23 mouse cellular contexts compared by ENCODE assay signal in genomic region chr15:60814542-60814941, GRCm38 (mm10). TPM values are rescaled to one million over a fixed set of nuclear protein-coding genes. Genes with fewer than 3 reads are reported as not detected.
DNase-seq lines count a peak whose midpoint lies in the region; ATAC-seq lines count a peak whose summit lies in the region.
"Had no signal": no experiment of that assay in that cellular context is flagged by ENCODE, and none has a peak within 500 bp of the region (broad histone marks: within the 10 kb centered on the region; RNA-seq: fewer than 3 reads in every experiment).

No protein-coding gene starts in this region.

- no peaks in the 10 kb centered on the region for H3K27me3 ChIP-seq in hindbrain, embryonic 16.5 days (replicated peaks; ENCODE audit: control insufficient read depth, insufficient read depth, low read length)
- H3K27me3 ChIP-seq: CH12.LX; embryonic facial prominence, embryonic 12.5 days; forebrain, embryonic 13.5 days; forebrain, embryonic 15.5 days; Patski had no signal

- no peaks in the 10 kb centered on the region for H3K4me1 ChIP-seq in hindbrain, embryonic 16.5 days (ENCODE audit: control insufficient read depth, insufficient read depth, low read depth, low read length)
- H3K4me1 ChIP-seq: embryonic facial prominence, embryonic 12.5 days; forebrain, embryonic 15.5 days had no signal

- ATAC-seq in hindbrain, embryonic 16.5 days, result no peak
- ATAC-seq: activated CD4-positive, CD25-positive, alpha-beta regulatory T cell, adult 4 months; CD4-positive, CD25-positive, alpha-beta regulatory T cell, adult 4 months; forebrain, embryonic 13.5 days; forebrain, embryonic 15.5 days; forebrain, postnatal 0 days; Patski had no signal

- H3K9me3 ChIP-seq in hindbrain, embryonic 16.5 days (ENCODE audit: control insufficient read depth, low read length), result no peaks in the 10 kb centered on the region
- H3K9me3 ChIP-seq: embryonic facial prominence, embryonic 10.5 days; embryonic facial prominence, embryonic 12.5 days; forebrain, embryonic 13.5 days; forebrain, embryonic 15.5 days; G1E had no signal

- H3K27ac ChIP-seq in hindbrain, embryonic 16.5 days (ENCODE audit: low read depth, low read length), result no peak overlapping the region
- H3K27ac ChIP-seq: embryonic facial prominence, embryonic 10.5 days; embryonic facial prominence, embryonic 12.5 days; forebrain, embryonic 13.5 days; forebrain, embryonic 15.5 days had no signal

- H3K4me3 ChIP-seq in hindbrain, embryonic 16.5 days (ENCODE audit: low read length), result no peak overlapping the region
- H3K4me3 ChIP-seq: embryonic facial prominence, embryonic 10.5 days; embryonic facial prominence, embryonic 12.5 days; forebrain, embryonic 13.5 days; forebrain, embryonic 15.5 days had no signal

- 89% methylated on average over 3 of the region's 3 CpGs for WGBS in hindbrain, embryonic 16.5 days

- DNase-seq in heart, adult 11 months, result peak; percentile 68
- no peak for DNase-seq in heart, postnatal 4 days
- DNase-seq in 416B (ENCODE audit: low read depth), result peak; percentile 33
- DNase-seq in brain, adult 2 months (ENCODE audit: low read depth, low spot score), result peak; percentile 33
- DNase-seq: adrenal gland, adult 8-10 months; adrenal gland, postnatal 14 days; adrenal gland, postnatal 36 days; cerebellum, adult 11 months; cerebellum, adult 18-20 months; cerebellum, adult 8-10 months; cerebellum, adult 9-11 months; cerebellum, postnatal 25 days; forebrain, postnatal 0 days had no signal

- no peak overlapping the region for H3K9ac ChIP-seq in hindbrain, embryonic 16.5 days (ENCODE audit: low read depth, low read length)
- H3K9ac ChIP-seq: embryonic facial prominence, embryonic 12.5 days; forebrain, embryonic 13.5 days; forebrain, embryonic 15.5 days; forebrain, postnatal 0 days had no signal

- no peak overlapping the region for H3K4me2 ChIP-seq in hindbrain, embryonic 16.5 days (ENCODE audit: low read length)
- H3K4me2 ChIP-seq: embryonic facial prominence, embryonic 12.5 days; forebrain, embryonic 13.5 days; forebrain, embryonic 15.5 days had no signal

- no peaks in the 10 kb centered on the region for H3K36me3 ChIP-seq in hindbrain, embryonic 16.5 days (ENCODE audit: control insufficient read depth, insufficient read depth, low read length)
- H3K36me3 ChIP-seq: embryonic facial prominence, embryonic 12.5 days; forebrain, embryonic 15.5 days; G1E had no signal

RNA-seq across cellular contexts. Expression of gene Fam84b, which starts 39.0 kb away (rescaled TPM):
- 1 to 10 TPM; 5.1 to 5.7 TPM for total RNA-seq in heart, postnatal 4 days (2021)
- 10.6 and 12.1 TPM in 2 replicates for polyA plus RNA-seq in hindbrain, embryonic 16.5 days (2015; fragmentation: Nextera tagmentation; extraction: Ambion mirVana)
- polyA plus RNA-seq: G1E had no signal
